Mouse (Mus musculus): ENCODE measurements around the gene Atrn.

DNA sequence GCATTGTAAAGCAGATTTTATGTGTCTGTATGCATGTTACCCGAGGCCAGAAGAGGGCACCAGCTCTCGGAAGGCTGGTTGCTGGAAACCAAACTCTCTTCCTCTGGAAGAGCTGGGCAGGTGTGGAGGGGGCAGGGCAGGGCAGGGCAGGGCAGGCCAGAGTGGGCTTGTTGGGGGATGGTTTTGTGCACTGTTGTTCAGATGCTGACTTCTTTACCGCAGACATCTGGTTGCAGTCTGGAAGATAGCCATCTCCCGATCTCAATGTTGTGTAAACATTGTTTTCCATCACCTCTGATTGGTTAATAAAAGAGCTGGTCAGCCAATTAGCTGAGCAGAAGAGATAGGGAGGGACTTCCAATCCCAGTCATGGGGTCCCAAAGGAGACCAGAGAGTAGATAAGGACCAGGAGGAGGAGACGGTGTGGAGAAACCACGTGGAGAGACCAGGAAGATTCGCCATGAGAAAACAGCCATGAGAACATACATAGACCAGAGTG lies 138.1 kb downstream of the Atrn start:
- TF ChIP-seq POLR2A (IDR thresholded peaks at IDR 0.05; ENCODE audit: borderline replicate concordance, insufficient read depth, low read length): no peak
- no peak for TF ChIP-seq CTCF (IDR thresholded peaks at IDR 0.05; ENCODE audit: borderline replicate concordance, insufficient read depth, low read depth, low read length)
